Mouse (Mus musculus) intestine, postnatal 0 days (tissue): ENCODE data around the gene Sept6. TPM values are rescaled to one million over a fixed set of nuclear protein-coding genes. Genes with fewer than 3 reads are reported as not detected.

Experiments used
- ATAC-seq: fragments of 200-750 bp; cut with Nextera tagmentation; 2 replicates; pipeline ENCODE4 v1.8.0; 2017; ENCODE audit warnings: mild to moderate bottlenecking, moderate TSS enrichment, moderate library complexity
- H3K27ac ChIP-seq: fragments of 300-500 bp; sonication (generic); 2 replicates; pipeline ENCODE4 v1.5.1; 2014; ENCODE audit warnings: mild to moderate bottlenecking, low read depth, low read length, moderate library complexity
- H3K27me3 ChIP-seq: fragments of 300-500 bp; sonication (generic); replicated peaks from 2 replicates; pipeline ENCODE4 v1.6.1; 2014; ENCODE audit warnings: low read length, mixed read lengths; ENCODE audit not compliant: control insufficient read depth, insufficient read depth
- H3K36me3 ChIP-seq: fragments of 300-500 bp; sonication (generic); 2 replicates; pipeline ENCODE4 v1.6.1; 2014; ENCODE audit warnings: mild to moderate bottlenecking, moderate library complexity; ENCODE audit not compliant: control insufficient read depth, insufficient read depth
- H3K4me1 ChIP-seq: fragments of 300-500 bp; sonication (generic); replicated peaks from 2 replicates; pipeline ENCODE4 v1.6.1; 2014; ENCODE audit warnings: antibody characterized with exemption, low read length, mixed read lengths; ENCODE audit not compliant: control insufficient read depth, insufficient read depth
- H3K4me2 ChIP-seq: fragments of 300-500 bp; sonication (generic); replicated peaks from 2 replicates; pipeline ENCODE4 v1.6.1; 2014; ENCODE audit warnings: low read depth, mild to moderate bottlenecking, moderate library complexity
- H3K4me3 ChIP-seq: fragments of 300-500 bp; sonication (generic); 2 replicates; pipeline ENCODE4 v1.5.1; 2014; ENCODE audit warnings: low read depth, low read length
- H3K9ac ChIP-seq: fragments of 300-500 bp; sonication (generic); 2 replicates; pipeline ENCODE4 v1.6.1; 2014; ENCODE audit warnings: mild to moderate bottlenecking, low read depth, low read length
- H3K9me3 ChIP-seq: fragments of 300-500 bp; sonication (generic); 2 replicates; pipeline ENCODE4 v1.6.1; 2016; ENCODE audit warnings: mixed run types; ENCODE audit not compliant: control insufficient read depth
- CTCF ChIP-seq: sonication (generic); IDR thresholded peaks from 2 replicates; pipeline ENCODE4 v1.5.1; 2016; ENCODE audit warnings: low read depth, mild to moderate bottlenecking, control low read depth, antibody characterized with exemption, moderate library complexity
- WGBS: fragments of 180-500 bp; shearing (Covaris S2); extraction: QIAGEN DNeasy Blood & Tissue Kit; methylation state at CpG from one replicate; pipeline ENCODE4 v1.1.7; 2014; 5-methylcytosine and 5-hydroxymethylcytosine counted together
- polyA plus RNA-seq: library from polyadenylated mRNA; unstranded; fragments of >200 nt; fragmentation: Nextera tagmentation; extraction: Ambion mirVana; gene quantifications from 2 replicates; pipeline ENCODE4 v1.2.1, GENCODE M21; 2015

The Sept6 gene
- polyA plus RNA-seq, 1 experiment from 2014 or later = 5.7 TPM

GRCm38 (mm10) chrX:36939806-36940413 lies 51.7 kb downstream of the Sept6 start:
- no peaks in the 10 kb centered on the region for H3K27me3 ChIP-seq
- TF ChIP-seq CTCF = no peak
- 58% methylated on average over 4 of the region's 4 CpGs for WGBS
- H3K9ac ChIP-seq = no peak overlapping the region
- no peaks in the 10 kb centered on the region for H3K9me3 ChIP-seq
- H3K4me2 ChIP-seq = no peak overlapping the region
- H3K27ac ChIP-seq = no peak overlapping the region
- ATAC-seq = peak; percentile 38; the same call in 1 of the 2 replicates
- H3K4me3 ChIP-seq = no peak overlapping the region
- H3K36me3 ChIP-seq = no peaks in the 10 kb centered on the region
- H3K4me1 ChIP-seq = no peaks in the 10 kb centered on the region

DNA sequence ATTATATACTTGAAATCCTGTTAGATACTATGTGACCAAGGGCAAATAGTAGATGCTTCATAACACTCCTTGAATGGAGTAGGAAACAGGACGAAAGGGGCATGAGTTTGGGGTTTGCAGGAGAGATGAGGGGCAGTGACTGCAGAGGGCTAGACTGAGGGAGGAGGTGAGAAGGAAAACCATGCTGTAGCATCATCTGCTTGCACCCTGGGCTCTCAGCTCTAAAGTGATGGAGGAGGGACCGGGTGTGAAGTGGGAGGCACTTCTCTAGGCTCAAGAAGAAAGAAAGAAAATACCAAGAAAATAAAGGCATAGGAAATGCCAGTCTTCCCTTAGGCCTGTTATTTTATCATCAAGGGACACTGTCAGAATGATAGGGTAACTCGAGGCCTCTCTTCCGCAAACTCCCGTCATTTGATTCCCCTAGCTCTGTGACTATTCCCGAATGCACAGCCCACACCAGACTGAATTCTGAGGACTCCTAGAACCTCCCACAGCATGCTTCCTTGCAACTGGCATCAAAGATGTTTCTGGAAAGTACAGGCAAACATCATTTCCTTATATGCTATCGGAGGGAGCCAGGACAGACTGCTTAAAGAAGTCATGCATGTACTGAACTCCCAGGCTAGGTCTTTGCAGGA lies 56.1 kb downstream of the Sept6 start:
- Histone ChIP-seq H3K27ac (no peak overlapping the region), H3K9ac (no peak overlapping the region), H3K27me3 (no peaks in the 10 kb centered on the region), H3K9me3 (no peaks in the 10 kb centered on the region), H3K4me1 (no peaks in the 10 kb centered on the region), H3K4me2 (no peak overlapping the region), H3K36me3 (no peaks in the 10 kb centered on the region), H3K4me3 (no peak overlapping the region)
- WGBS = 72% methylated on average over 7 of the region's 7 CpGs
- TF ChIP-seq CTCF = no peak
- ATAC-seq = no peak

DNA sequence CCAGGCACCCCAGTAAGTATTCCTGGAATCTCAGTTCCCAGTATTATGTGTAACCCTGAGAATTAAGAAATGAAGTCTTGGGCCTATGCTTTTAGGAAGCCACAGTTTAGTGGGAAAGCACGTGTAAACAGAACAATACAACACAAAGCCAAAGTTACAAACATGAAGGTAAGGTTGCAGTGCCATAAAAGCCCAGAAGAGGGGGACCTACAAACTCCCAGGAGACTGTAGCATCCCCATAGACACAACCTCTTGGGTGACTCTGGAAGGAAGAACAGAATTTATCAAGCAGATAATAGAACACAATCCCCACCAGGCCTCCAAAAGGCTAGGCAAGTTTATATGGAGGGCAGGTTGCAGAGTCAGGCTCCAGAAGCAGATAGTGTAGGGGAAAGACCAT lies 61.0 kb downstream of the Sept6 start:
- Histone ChIP-seq H3K4me1 (no peaks in the 10 kb centered on the region), H3K9me3 (no peaks in the 10 kb centered on the region), H3K36me3 (no peaks in the 10 kb centered on the region), H3K27me3 (no peaks in the 10 kb centered on the region), H3K4me2 (no peak overlapping the region), H3K4me3 (no peak overlapping the region), H3K27ac (no peak overlapping the region), H3K9ac (no peak overlapping the region)
- ATAC-seq = no peak
- TF ChIP-seq CTCF = peak; percentile 62
- WGBS = 50% methylated on average over 1 of the region's 1 CpGs

DNA sequence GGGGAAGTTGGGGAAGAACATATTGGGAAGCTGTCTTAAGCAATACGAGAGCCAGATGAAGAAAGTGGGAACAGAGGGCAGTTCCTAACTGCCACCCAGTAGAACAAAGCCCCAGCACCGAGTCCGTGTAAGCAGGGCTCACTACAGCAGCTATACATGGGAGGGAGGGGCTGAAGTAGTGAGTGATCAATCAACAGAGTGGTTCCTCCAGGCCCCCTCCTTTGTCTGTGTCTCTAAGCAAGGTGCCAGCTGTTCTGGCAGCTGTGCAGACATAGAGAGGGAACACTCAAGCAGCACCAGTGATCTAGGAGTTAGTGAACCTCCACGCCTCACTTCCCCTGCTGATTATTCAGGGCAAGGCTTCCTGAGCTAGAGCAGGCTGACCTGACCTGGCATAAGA lies 61.9 kb downstream of the Sept6 start:
- Histone ChIP-seq H3K27ac (no peak overlapping the region), H3K9ac (no peak overlapping the region), H3K27me3 (no peaks in the 10 kb centered on the region), H3K36me3 (no peaks in the 10 kb centered on the region), H3K4me1 (no peaks in the 10 kb centered on the region), H3K4me3 (no peak overlapping the region), H3K4me2 (no peak overlapping the region), H3K9me3 (no peaks in the 10 kb centered on the region)
- WGBS = 63% methylated on average over 4 of the region's 4 CpGs
- no peak for TF ChIP-seq CTCF
- no peak for ATAC-seq

GRCm38 (mm10) chrX:36928791-36929190 lies 62.8 kb downstream of the Sept6 start:
- Histone ChIP-seq H3K27me3 (no peaks in the 10 kb centered on the region), H3K4me3 (no peak overlapping the region), H3K4me2 (no peak overlapping the region), H3K9me3 (no peaks in the 10 kb centered on the region), H3K27ac (no peak overlapping the region), H3K9ac (no peak overlapping the region), H3K4me1 (no peaks in the 10 kb centered on the region), H3K36me3 (no peaks in the 10 kb centered on the region)
- ATAC-seq = no peak
- WGBS = 71% methylated on average over 4 of the region's 4 CpGs
- TF ChIP-seq CTCF = no peak

DNA sequence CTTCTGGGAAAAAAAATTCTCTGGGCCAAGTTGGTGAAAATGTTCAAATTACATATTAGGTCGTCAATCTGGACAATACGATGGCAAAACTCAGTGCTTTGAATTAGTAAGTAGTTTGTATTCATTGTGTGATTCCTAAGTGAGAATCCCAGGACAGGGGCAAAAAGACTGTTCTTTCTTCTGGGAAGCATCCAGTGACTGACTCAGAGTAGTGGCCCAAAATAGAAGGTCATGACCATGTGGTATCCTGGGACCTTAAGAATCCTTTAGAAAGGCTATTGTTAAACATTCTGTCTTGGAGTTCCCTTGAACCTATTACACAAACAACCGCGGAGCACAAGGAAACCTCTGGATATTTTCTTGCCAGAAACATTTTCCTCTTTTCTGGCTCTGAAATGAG lies 70.2 kb downstream of the Sept6 start:
- H3K9ac ChIP-seq = no peak overlapping the region
- H3K27ac ChIP-seq = no peak overlapping the region
- H3K4me3 ChIP-seq = no peak overlapping the region
- no peak for TF ChIP-seq CTCF
- no peak for ATAC-seq
- no peaks in the 10 kb centered on the region for H3K9me3 ChIP-seq
- no peaks in the 10 kb centered on the region for H3K36me3 ChIP-seq
- 82% methylated on average over 4 of the region's 4 CpGs for WGBS
- no peaks in the 10 kb centered on the region for H3K4me1 ChIP-seq
- H3K4me2 ChIP-seq = no peak overlapping the region
- no peaks in the 10 kb centered on the region for H3K27me3 ChIP-seq
